Mouse (Mus musculus) midbrain, embryonic 12.5 days (tissue): Measurements from ENCODE around the gene Nfatc3. TPM values are rescaled to one million over a fixed set of nuclear protein-coding genes. Genes with fewer than 3 reads are reported as not detected.
A peak's percentile ranks its signal among the peaks of the same experiment; 100 is the strongest.

Source experiments
- ATAC-seq: fragments of 200-750 bp; cut with Nextera tagmentation; 2 replicates; pipeline ENCODE4 v1.8.0; 2017; ENCODE audit warnings: low read depth, moderate TSS enrichment, moderate library complexity; ENCODE audit not compliant: low FRiP score
- H3K27ac ChIP-seq: fragments of 300-500 bp; sonication (generic); replicated peaks from 2 replicates; pipeline ENCODE4 v1.5.1; 2016; ENCODE audit warnings: mild to moderate bottlenecking
- H3K27me3 ChIP-seq: fragments of 300-500 bp; sonication (generic); 2 replicates; pipeline ENCODE4 v1.6.1; 2016; ENCODE audit warnings: mild to moderate bottlenecking
- H3K36me3 ChIP-seq: fragments of 300-500 bp; sonication (generic); 2 replicates; pipeline ENCODE4 v1.6.1; 2016
- H3K4me1 ChIP-seq: fragments of 300-500 bp; sonication (generic); 2 replicates; pipeline ENCODE4 v1.6.1; 2016
- H3K4me2 ChIP-seq: fragments of 300-500 bp; sonication (generic); replicated peaks from 2 replicates; pipeline ENCODE4 v1.6.1; 2016; ENCODE audit warnings: mild to moderate bottlenecking, moderate library complexity
- H3K4me3 ChIP-seq: fragments of 300-500 bp; sonication (generic); 2 replicates; pipeline ENCODE4 v1.5.1; 2016; ENCODE audit warnings: mild to moderate bottlenecking
- H3K9ac ChIP-seq: fragments of 300-500 bp; sonication (generic); replicated peaks from 2 replicates; pipeline ENCODE4 v1.6.1; 2016; ENCODE audit warnings: mild to moderate bottlenecking, moderate library complexity
- H3K9me3 ChIP-seq: fragments of 300-500 bp; sonication (generic); 2 replicates; pipeline ENCODE4 v1.6.1; 2016; ENCODE audit warnings: mild to moderate bottlenecking
- WGBS: fragments of 180-500 bp; shearing (Covaris S2); methylation state at CpG from one replicate; pipeline ENCODE4 v1.1.7; 2016; 5-methylcytosine and 5-hydroxymethylcytosine counted together
- polyA plus RNA-seq: library from polyadenylated mRNA; unstranded; fragments of >200 nt; fragmentation: Nextera tagmentation; extraction: Ambion mirVana; gene quantifications from 2 replicates; pipeline ENCODE4 v1.2.1, GENCODE M21; 2016

Nfatc3 gene
- polyA plus RNA-seq, 1 experiment from 2014 or later = 5.3 TPM

DNA sequence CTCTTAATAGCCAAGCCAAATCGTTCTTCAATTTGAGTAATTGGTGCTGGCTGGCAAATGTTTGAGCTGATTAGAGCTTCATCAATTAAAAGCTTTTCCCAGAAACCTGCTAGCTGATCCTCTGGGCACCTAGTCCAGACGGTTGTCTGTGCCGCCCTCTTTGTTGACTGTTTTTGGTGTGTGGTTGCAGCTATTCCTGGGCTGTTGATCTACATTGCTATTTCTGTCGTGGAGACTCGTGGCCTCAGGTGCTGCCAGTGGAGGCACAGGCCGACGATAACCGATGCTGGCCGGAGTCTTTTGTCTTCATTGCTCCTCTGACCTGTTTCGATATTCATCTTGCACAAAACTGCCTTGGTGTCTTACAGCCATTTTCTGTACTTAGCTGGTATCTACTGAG lies 99.7 kb downstream of the Nfatc3 start:
- Histone ChIP-seq H3K27ac (no peak overlapping the region), H3K36me3 (peaks cover 45% of the 10 kb centered on the region), H3K27me3 (no peaks in the 10 kb centered on the region)

DNA sequence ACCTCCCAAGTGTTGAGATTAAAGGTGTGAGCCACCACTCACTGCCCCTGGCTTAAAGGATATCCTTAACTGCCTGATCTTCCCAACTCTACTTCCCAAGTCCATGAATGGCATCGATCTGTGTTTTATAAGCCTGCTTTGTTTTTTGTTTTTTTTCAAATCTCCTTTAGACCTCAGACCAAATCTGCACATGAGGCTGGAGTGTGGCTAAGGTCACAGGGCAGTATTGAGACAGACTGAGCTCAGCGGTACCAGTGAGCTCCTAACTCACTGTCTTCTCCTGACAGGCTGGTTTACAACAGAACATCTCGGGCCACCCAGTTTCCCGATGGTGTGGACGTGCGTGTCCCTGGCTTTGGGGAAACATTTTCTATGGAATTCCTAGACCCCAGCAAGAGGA lies 101.2 kb downstream of the Nfatc3 start:
- no peaks in the 10 kb centered on the region for H3K4me1 ChIP-seq
- 92% methylated on average over 6 of the region's 6 CpGs for WGBS
- no peak for ATAC-seq

More for the DNA sequence above, 99.7 kb downstream of the Nfatc3 start:
- Histone ChIP-seq H3K4me3 (no peak overlapping the region), H3K9me3 (no peaks in the 10 kb centered on the region), H3K4me1 (no peaks in the 10 kb centered on the region), H3K9ac (no peak overlapping the region), H3K4me2 (no peak overlapping the region)
- 94% methylated on average over 10 of the region's 10 CpGs for WGBS
- no peak for ATAC-seq

GRCm38 (mm10) chr8:106163251-106163650 lies 104.6 kb downstream of the Nfatc3 start:
- Histone ChIP-seq H3K4me2 (no peak overlapping the region), H3K9me3 (no peaks in the 10 kb centered on the region), H3K4me1 (peaks cover 3% of the 10 kb centered on the region; the same call in 1 of the 2 replicates), H3K9ac (no peak overlapping the region), H3K27me3 (no peaks in the 10 kb centered on the region), H3K36me3 (peaks cover 45% of the 10 kb centered on the region), H3K4me3 (no peak overlapping the region), H3K27ac (no peak overlapping the region)
- no peak for ATAC-seq
- 96% methylated on average over 9 of the region's 9 CpGs for WGBS

More for the DNA sequence above, 101.2 kb downstream of the Nfatc3 start:
- Histone ChIP-seq H3K36me3 (peaks cover 54% of the 10 kb centered on the region), H3K9me3 (no peaks in the 10 kb centered on the region), H3K27me3 (no peaks in the 10 kb centered on the region), H3K9ac (no peak overlapping the region), H3K4me3 (no peak overlapping the region), H3K27ac (no peak overlapping the region), H3K4me2 (no peak overlapping the region)

DNA sequence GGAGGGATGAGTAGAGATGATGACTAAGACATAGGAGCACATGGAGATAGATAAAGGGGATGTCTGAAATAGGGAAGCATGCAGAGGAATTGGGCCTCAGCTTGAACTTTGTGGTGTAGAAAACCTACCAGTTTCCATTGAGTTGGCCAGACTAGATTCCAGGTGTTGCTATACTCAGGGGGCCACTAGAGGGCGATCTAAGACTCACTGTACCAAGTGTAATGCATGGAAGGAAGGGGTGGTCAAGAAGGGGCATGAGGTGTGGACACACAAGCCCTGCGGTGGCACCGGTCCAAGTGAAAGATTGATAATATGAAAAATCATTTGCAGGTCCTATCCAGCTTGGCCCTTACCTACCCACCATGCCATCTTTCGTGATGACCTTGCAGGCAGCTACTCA lies 106.8 kb downstream of the Nfatc3 start:
- H3K36me3 ChIP-seq = peaks cover 41% of the 10 kb centered on the region
- H3K27ac ChIP-seq = no peak overlapping the region
- H3K9ac ChIP-seq = no peak overlapping the region
- ATAC-seq = no peak
- no peaks in the 10 kb centered on the region for H3K27me3 ChIP-seq
- H3K9me3 ChIP-seq = no peaks in the 10 kb centered on the region
- 51% methylated on average over 4 of the region's 4 CpGs for WGBS
- no peak overlapping the region for H3K4me2 ChIP-seq
- no peak overlapping the region for H3K4me3 ChIP-seq
- H3K4me1 ChIP-seq = peaks cover 10% of the 10 kb centered on the region

- peak within 1 kb of the TSS; percentile 91 for H3K4me3 ChIP-seq
- H3K27ac ChIP-seq = peak within 1 kb of the TSS; percentile 87
- no peaks in the 10 kb centered on the region for H3K27me3 ChIP-seq
- H3K36me3 ChIP-seq = peaks cover 11% of the 10 kb centered on the region
- peaks cover 10% of the 10 kb centered on the region for H3K4me1 ChIP-seq
- peak within 1 kb of the TSS; percentile 87 for H3K9ac ChIP-seq
- peak within 1 kb of the TSS; percentile 85 for H3K4me2 ChIP-seq
- WGBS = 1% methylated on average over 59 of the region's 59 CpGs
- no peaks in the 10 kb centered on the region for H3K9me3 ChIP-seq
- ATAC-seq = peak; percentile 90
Observed at GRCm38 (mm10) chr8:106168356-106169016, 109.8 kb downstream of the Nfatc3 start, which contains the start of gene Slc7a6. TSS of gene Slc7a6 (plus strand) at chr8:106168857.

DNA sequence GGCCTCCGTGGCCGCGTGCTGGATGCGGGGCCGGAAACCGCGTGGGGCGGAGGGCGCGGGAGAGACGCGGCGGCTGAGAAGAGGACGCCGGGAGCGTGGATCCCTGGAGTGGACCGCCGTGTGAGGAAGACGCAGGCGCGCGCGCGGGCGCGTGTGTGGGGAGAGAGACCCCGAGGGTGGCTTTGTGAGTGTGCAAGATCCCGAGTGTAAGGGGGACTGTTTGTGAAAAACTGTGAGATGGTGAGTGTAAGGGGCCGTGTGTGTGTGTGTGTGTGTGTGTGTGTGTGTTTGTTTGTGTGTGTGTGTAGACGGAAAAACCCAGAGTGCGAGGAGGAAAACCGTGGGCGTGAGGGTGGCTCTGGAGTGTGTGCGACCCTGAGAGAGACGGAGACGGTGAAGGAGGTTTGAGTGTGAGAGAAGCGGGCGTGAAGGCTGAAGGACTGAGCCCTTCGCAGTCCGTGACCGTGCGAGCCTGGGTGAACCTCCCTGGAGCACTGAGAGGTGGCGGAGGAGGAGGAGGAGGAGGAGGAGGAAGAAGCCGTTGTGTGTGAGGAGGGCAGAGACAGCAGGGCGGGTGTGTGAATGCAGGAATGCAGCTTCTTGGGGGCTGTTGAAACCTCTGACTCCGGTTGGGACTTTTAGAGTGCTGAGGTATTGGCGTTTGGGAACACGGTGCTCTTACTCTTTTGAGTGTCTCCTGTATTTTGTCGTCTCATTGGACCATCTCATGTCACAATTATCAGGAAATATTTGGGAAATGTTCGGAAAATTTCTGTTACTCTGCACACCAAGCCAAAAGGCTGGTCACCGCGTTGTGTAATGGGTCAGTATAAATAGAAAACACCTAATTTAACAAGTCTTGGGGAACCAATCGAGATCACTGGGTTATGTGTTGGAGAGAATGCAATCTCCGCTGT lies 110.6 kb downstream of the Nfatc3 start:
- Histone ChIP-seq H3K9ac (peak overlapping the region; percentile 87), H3K4me3 (peak overlapping the region; percentile 91), H3K36me3 (peaks cover 3% of the 10 kb centered on the region; the same call in 1 of the 2 replicates), H3K4me1 (peaks cover 10% of the 10 kb centered on the region), H3K27ac (peak overlapping the region; percentile 87), H3K9me3 (no peaks in the 10 kb centered on the region), H3K27me3 (no peaks in the 10 kb centered on the region), H3K4me2 (peak overlapping the region; percentile 85)
- 3% methylated on average over 51 of the region's 54 CpGs for WGBS
- ATAC-seq = peak; percentile 64

GRCm38 (mm10) chr8:106169934-106170480 lies 111.4 kb downstream of the Nfatc3 start:
- Histone ChIP-seq H3K36me3 (no peaks in the 10 kb centered on the region), H3K27ac (no peak overlapping the region)
- ATAC-seq = no peak

DNA sequence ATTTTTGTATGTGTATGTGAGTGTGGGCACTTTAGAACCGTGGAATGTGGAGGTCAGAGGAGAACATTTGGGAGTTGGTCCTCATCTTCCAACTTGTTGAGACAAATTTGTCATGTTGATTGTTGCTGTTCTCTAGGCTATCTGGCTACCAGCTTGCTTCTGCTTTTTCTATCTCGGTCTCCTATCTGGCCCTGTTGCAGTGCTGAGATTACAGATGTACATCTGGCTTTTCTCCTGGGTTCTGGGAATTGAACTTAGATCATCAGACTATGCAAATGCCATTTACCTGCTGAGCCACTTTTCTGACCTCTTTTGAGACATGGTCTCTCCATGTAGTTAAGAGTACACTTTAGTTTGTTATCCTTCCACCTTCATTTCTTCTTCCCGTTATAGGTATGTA lies 114.9 kb downstream of the Nfatc3 start:
- Histone ChIP-seq H3K36me3 (no peaks in the 10 kb centered on the region), H3K4me3 (no peak overlapping the region), H3K9me3 (no peaks in the 10 kb centered on the region), H3K4me1 (peaks cover 19% of the 10 kb centered on the region), H3K27me3 (no peaks in the 10 kb centered on the region), H3K27ac (no peak overlapping the region), H3K4me2 (no peak overlapping the region), H3K9ac (no peak overlapping the region)
- WGBS = 95% methylated on average over 3 of the region's 3 CpGs
- no peak for ATAC-seq

More at GRCm38 (mm10) chr8:106169934-106170480, 111.4 kb downstream of the Nfatc3 start:
- peak overlapping the region; percentile 87 for H3K9ac ChIP-seq
- WGBS = 46% methylated on average over 6 of the region's 6 CpGs
- H3K4me1 ChIP-seq = peaks cover 10% of the 10 kb centered on the region
- no peaks in the 10 kb centered on the region for H3K27me3 ChIP-seq
- H3K9me3 ChIP-seq = no peaks in the 10 kb centered on the region
- H3K4me2 ChIP-seq = peak overlapping the region; percentile 85
- peak overlapping the region; percentile 91 for H3K4me3 ChIP-seq

- Histone ChIP-seq H3K4me1 (peaks cover 13% of the 10 kb centered on the region), H3K9me3 (no peaks in the 10 kb centered on the region), H3K4me2 (no peak overlapping the region), H3K4me3 (no peak overlapping the region), H3K27ac (no peak overlapping the region), H3K9ac (no peak overlapping the region), H3K27me3 (no peaks in the 10 kb centered on the region), H3K36me3 (peaks cover 9% of the 10 kb centered on the region; the same call in 1 of the 2 replicates)
- no peak for ATAC-seq
- WGBS = 15% methylated on average over 1 of the region's 1 CpGs
Observed at GRCm38 (mm10) chr8:106176891-106177290, 118.3 kb downstream of the Nfatc3 start.

- Histone ChIP-seq H3K9ac (no peak overlapping the region), H3K4me1 (peaks cover 13% of the 10 kb centered on the region), H3K36me3 (peaks cover 9% of the 10 kb centered on the region; the same call in 1 of the 2 replicates), H3K4me3 (no peak overlapping the region), H3K27ac (no peak overlapping the region), H3K4me2 (no peak overlapping the region), H3K27me3 (no peaks in the 10 kb centered on the region), H3K9me3 (no peaks in the 10 kb centered on the region)
- 89% methylated on average over 1 of the region's 1 CpGs for WGBS
- ATAC-seq = no peak
Observed at GRCm38 (mm10) chr8:106177594-106177993, 119.0 kb downstream of the Nfatc3 start.

DNA sequence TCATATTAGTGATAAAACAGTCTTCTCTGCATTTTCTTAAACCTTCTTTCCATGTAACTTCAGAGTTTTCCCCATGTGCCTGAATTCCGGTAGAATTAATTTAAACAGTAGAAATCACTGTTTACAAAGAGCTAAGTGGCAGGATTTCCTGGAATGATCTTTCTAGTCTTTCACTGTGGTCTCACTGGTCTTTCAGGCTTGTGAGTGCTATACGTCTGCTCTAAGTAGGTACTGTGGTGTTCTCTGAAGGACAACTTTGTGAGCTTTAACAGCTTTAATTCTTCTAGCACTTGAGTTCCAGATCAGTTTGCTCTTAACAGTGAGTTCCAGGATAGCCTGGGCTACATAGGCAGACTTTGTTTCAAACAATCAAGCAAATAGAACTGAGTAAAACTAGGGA lies 119.8 kb downstream of the Nfatc3 start:
- H3K4me3 ChIP-seq = no peak overlapping the region
- WGBS = 90% methylated on average over 2 of the region's 2 CpGs
- no peaks in the 10 kb centered on the region for H3K27me3 ChIP-seq
- no peak overlapping the region for H3K27ac ChIP-seq
- peaks cover 10% of the 10 kb centered on the region; the same call in 1 of the 2 replicates for H3K36me3 ChIP-seq
- ATAC-seq = no peak
- H3K9me3 ChIP-seq = no peaks in the 10 kb centered on the region
- no peak overlapping the region for H3K9ac ChIP-seq
- no peak overlapping the region for H3K4me2 ChIP-seq
- peaks cover 13% of the 10 kb centered on the region for H3K4me1 ChIP-seq
